24 mouse cellular contexts compared by ENCODE assay signal in genomic region chr4:152490311-152490710, GRCm38 (mm10). TPM values are rescaled to one million over a fixed set of nuclear protein-coding genes. Genes with fewer than 3 reads are reported as not detected.
DNase-seq lines count a peak whose midpoint lies in the region; ATAC-seq lines count a peak whose summit lies in the region.
"Had no signal": no experiment of that assay in that cellular context is flagged by ENCODE, and none has a peak within 500 bp of the region (broad histone marks: within the 10 kb centered on the region; RNA-seq: fewer than 3 reads in every experiment).

No protein-coding gene starts in this region.

- no peak for ATAC-seq in heart, embryonic 12.5 days (ENCODE audit: insufficient number of reproducible peaks, low FRiP score)
- ATAC-seq in midbrain, embryonic 13.5 days: no peak
- ATAC-seq in midbrain, embryonic 11.5 days (ENCODE audit: low FRiP score): no peak
- ATAC-seq: forebrain, embryonic 16.5 days; inflammation-experienced regulatory T-cells, adult 6 months; intestine, embryonic 16.5 days had no signal

- no peaks in the 10 kb centered on the region for H3K36me3 ChIP-seq in heart, embryonic 10.5 days
- H3K36me3 ChIP-seq in heart, embryonic 12.5 days: no peaks in the 10 kb centered on the region
- H3K36me3 ChIP-seq in midbrain, embryonic 13.5 days: peaks cover 33% of the 10 kb centered on the region
- H3K36me3 ChIP-seq in midbrain, embryonic 11.5 days (ENCODE audit: control insufficient read depth, insufficient read depth, low read length): no peaks in the 10 kb centered on the region
- H3K36me3 ChIP-seq: G1E; heart, embryonic 13.5 days had no signal

- no peak overlapping the region for H3K4me2 ChIP-seq in heart, embryonic 12.5 days
- H3K4me2 ChIP-seq in midbrain, embryonic 13.5 days (replicated peaks): no peak overlapping the region
- no peak overlapping the region for H3K4me2 ChIP-seq in midbrain, embryonic 11.5 days
- H3K4me2 ChIP-seq: forebrain, embryonic 13.5 days; heart, embryonic 13.5 days; hindbrain, embryonic 14.5 days had no signal

- no peaks in the 10 kb centered on the region for H3K9me3 ChIP-seq in heart, embryonic 10.5 days
- no peaks in the 10 kb centered on the region for H3K9me3 ChIP-seq in heart, embryonic 12.5 days (replicated peaks)
- H3K9me3 ChIP-seq in midbrain, embryonic 13.5 days: no peaks in the 10 kb centered on the region
- H3K9me3 ChIP-seq in midbrain, embryonic 11.5 days (ENCODE audit: control insufficient read depth, low read length): no peaks in the 10 kb centered on the region
- H3K9me3 ChIP-seq: forebrain, embryonic 10.5 days; forebrain, embryonic 13.5 days; heart, embryonic 13.5 days had no signal

- 0 out of 2 replicates have a peak overlapping the region, but pooled peaks have one; percentile 5 for H3K27ac ChIP-seq in heart, embryonic 10.5 days
- no peak overlapping the region for H3K27ac ChIP-seq in heart, embryonic 12.5 days (ENCODE audit: poor library complexity, severe bottlenecking)
- H3K27ac ChIP-seq in midbrain, embryonic 13.5 days: no peak overlapping the region
- H3K27ac ChIP-seq in midbrain, embryonic 11.5 days (ENCODE audit: low read depth, low read length): no peak overlapping the region
- H3K27ac ChIP-seq: forebrain, embryonic 10.5 days; forebrain, embryonic 13.5 days; heart, embryonic 13.5 days; hindbrain, embryonic 14.5 days; hindbrain, postnatal 0 days had no signal

- H3K4me1 ChIP-seq in heart, embryonic 10.5 days: peaks cover 21% of the 10 kb centered on the region
- H3K4me1 ChIP-seq in heart, embryonic 12.5 days (replicated peaks): peaks cover 6% of the 10 kb centered on the region; the same call in 1 of the 2 replicates
- H3K4me1 ChIP-seq in midbrain, embryonic 13.5 days (replicated peaks): peaks cover 12% of the 10 kb centered on the region
- no peaks in the 10 kb centered on the region for H3K4me1 ChIP-seq in midbrain, embryonic 11.5 days (ENCODE audit: control insufficient read depth, insufficient read depth, low read length)

- DNase-seq in heart, embryonic 10.5 days (ENCODE audit: low spot score): no peak
- DNase-seq in kidney, adult 11 months: peak; percentile 22
- no peak for DNase-seq in kidney, postnatal 14 days
- DNase-seq in midbrain, embryonic 11.5 days (ENCODE audit: low spot score, missing footprints): no peak
- DNase-seq in cerebellum, postnatal 36 days: no peak
- DNase-seq: adrenal gland, adult 8-10 months; adrenal gland, postnatal 25 days; B cell, adult 2 months; cerebellum, adult 11-12 months; cerebellum, adult 8-10 months; gastrocnemius, postnatal 10 days; gastrocnemius, postnatal 36 days had no signal

- H3K9ac ChIP-seq in heart, embryonic 12.5 days: no peak overlapping the region
- H3K9ac ChIP-seq in midbrain, embryonic 13.5 days (replicated peaks): peak overlapping the region; percentile 32; the same call in 1 of the 2 replicates
- H3K9ac ChIP-seq in midbrain, embryonic 11.5 days (ENCODE audit: low read length): no peak overlapping the region
- H3K9ac ChIP-seq: forebrain, embryonic 13.5 days; heart, embryonic 13.5 days; hindbrain, embryonic 14.5 days had no signal

- 80% methylated on average over 14 of the region's 14 CpGs for WGBS in heart, embryonic 10.5 days
- 76% methylated on average over 14 of the region's 14 CpGs for WGBS in heart, embryonic 12.5 days
- WGBS in midbrain, embryonic 13.5 days: 93% methylated on average over 14 of the region's 14 CpGs
- WGBS in midbrain, embryonic 11.5 days: 89% methylated on average over 14 of the region's 14 CpGs

- H3K4me3 ChIP-seq in heart, embryonic 10.5 days: no peak overlapping the region
- no peak overlapping the region for H3K4me3 ChIP-seq in heart, embryonic 12.5 days
- H3K4me3 ChIP-seq in midbrain, embryonic 13.5 days (replicated peaks): no peak overlapping the region
- no peak overlapping the region for H3K4me3 ChIP-seq in midbrain, embryonic 11.5 days (ENCODE audit: low read depth, low read length)
- H3K4me3 ChIP-seq: forebrain, embryonic 10.5 days; forebrain, embryonic 13.5 days; heart, embryonic 13.5 days had no signal

- 0 out of 2 replicates have a peak, but pooled peaks cover 8% of the 10 kb centered on the region for H3K27me3 ChIP-seq in heart, embryonic 10.5 days (ENCODE audit: insufficient read depth, poor library complexity, severe bottlenecking)
- peaks cover 13% of the 10 kb centered on the region for H3K27me3 ChIP-seq in heart, embryonic 12.5 days (replicated peaks)
- no peaks in the 10 kb centered on the region for H3K27me3 ChIP-seq in midbrain, embryonic 13.5 days
- H3K27me3 ChIP-seq in midbrain, embryonic 11.5 days (ENCODE audit: control insufficient read depth, insufficient read depth, low read length): no peaks in the 10 kb centered on the region
- H3K27me3 ChIP-seq: CH12.LX; forebrain, embryonic 13.5 days; heart, embryonic 13.5 days had no signal

RNA-seq across cellular contexts. Expression of gene Kcnab2, which starts 12.6 kb away (rescaled TPM):
- polyA plus RNA-seq in heart, embryonic 10.5 days (2016; fragmentation: Nextera tagmentation; extraction: Ambion mirVana): 4.2 and 4.8 TPM in 2 replicates
- 5.2 and 5.6 TPM in 2 replicates for polyA plus RNA-seq in heart, embryonic 12.5 days (2016; fragmentation: Nextera tagmentation; extraction: Ambion mirVana)
- polyA plus RNA-seq in midbrain, embryonic 13.5 days (2015; fragmentation: Nextera tagmentation; extraction: Ambion mirVana): 21.7 and 21.9 TPM in 2 replicates
- 10.5 and 11.0 TPM in 2 replicates for polyA plus RNA-seq in midbrain, embryonic 11.5 days (2014; fragmentation: Nextera tagmentation; extraction: Ambion mirVana)

RNA-seq across cellular contexts. Expression of gene Nphp4, which starts 13.8 kb away (rescaled TPM):
- 3.2 and 3.7 TPM in 2 replicates for polyA plus RNA-seq in heart, embryonic 10.5 days (2016; fragmentation: Nextera tagmentation; extraction: Ambion mirVana)
- polyA plus RNA-seq in heart, embryonic 12.5 days (2016; fragmentation: Nextera tagmentation; extraction: Ambion mirVana): 2.6 and 2.7 TPM in 2 replicates
- 6.2 and 6.5 TPM in 2 replicates for polyA plus RNA-seq in midbrain, embryonic 13.5 days (2015; fragmentation: Nextera tagmentation; extraction: Ambion mirVana)
- polyA plus RNA-seq in midbrain, embryonic 11.5 days (2014; fragmentation: Nextera tagmentation; extraction: Ambion mirVana): 4.4 and 4.8 TPM in 2 replicates
- polyA plus RNA-seq: G1E had no signal
